Mouse (Mus musculus) mesoderm, embryonic 11.5 days (tissue): ENCODE results near the gene Fam47e.

Experiments used
- DNase-seq: peaks from one replicate; pipeline ENCODE4 v3.0.0-alpha.2; 2012; ENCODE audit warnings: low read depth, low spot score

The Fam47e gene

GRCm38 (mm10) chr5:92602691-92603690 is 48.1 kb downstream of the Fam47e start, which contains the start of gene Stbd1:
TSS of gene Stbd1 (plus strand) at chr5:92603041.
- peak; percentile 78 for DNase-seq

- no peak for DNase-seq
Measured at GRCm38 (mm10) chr5:92604452-92605247, 49.8 kb downstream of the Fam47e start.

- no peak for DNase-seq
Measured at GRCm38 (mm10) chr5:92607492-92608229, 52.8 kb downstream of the Fam47e start.

GRCm38 (mm10) chr5:92612756-92613155 is 57.9 kb downstream of the Fam47e start:
- DNase-seq: no peak

- no peak for DNase-seq
Measured at GRCm38 (mm10) chr5:92621883-92622282, 67.0 kb downstream of the Fam47e start.

GRCm38 (mm10) chr5:92627896-92628295 is 73.0 kb downstream of the Fam47e start:
- peak; percentile 27 for DNase-seq

- DNase-seq: no peak
Measured at GRCm38 (mm10) chr5:92633526-92633925, 78.7 kb downstream of the Fam47e start.

GRCm38 (mm10) chr5:92634916-92635315 is 80.0 kb downstream of the Fam47e start:
- no peak for DNase-seq

GRCm38 (mm10) chr5:92635891-92636290 is 81.0 kb downstream of the Fam47e start:
- no peak for DNase-seq

- DNase-seq: no peak
Measured at GRCm38 (mm10) chr5:92640861-92641260, 86.0 kb downstream of the Fam47e start.
